Mouse (Mus musculus) embryonic facial prominence, embryonic 11.5 days (tissue): Measurements from ENCODE around the gene Kcnma1. TPM values are rescaled to one million over a fixed set of nuclear protein-coding genes. Genes with fewer than 3 reads are reported as not detected.
A peak's percentile ranks its signal among the peaks of the same experiment; 100 is the strongest.

Experiments used
- ATAC-seq: fragments of 200-750 bp; cut with Nextera tagmentation; replicated peaks from 2 replicates; pipeline ENCODE4 v1.8.0; 2017; ENCODE audit warnings: low read depth; ENCODE audit not compliant: insufficient number of reproducible peaks, low FRiP score, low TSS enrichment
- DNase-seq: peaks from one replicate; pipeline ENCODE4 v3.0.0-alpha.2; 2015; ENCODE audit warnings: low spot score
- H3K27ac ChIP-seq: fragments of 300-500 bp; sonication (generic); replicated peaks from 2 replicates; pipeline ENCODE4 v1.5.1; 2014; ENCODE audit warnings: mild to moderate bottlenecking, low read depth, low read length, control low read depth
- H3K27me3 ChIP-seq: fragments of 300-500 bp; sonication (generic); 2 replicates; pipeline ENCODE4 v1.6.1; 2014; ENCODE audit warnings: mild to moderate bottlenecking, low read length, moderate library complexity, mixed read lengths; ENCODE audit not compliant: control insufficient read depth, insufficient read depth
- H3K36me3 ChIP-seq: fragments of 300-500 bp; sonication (generic); replicated peaks from 2 replicates; pipeline ENCODE4 v1.6.1; 2014; ENCODE audit warnings: low read depth, mild to moderate bottlenecking, low read length, moderate library complexity, mixed read lengths; ENCODE audit not compliant: control insufficient read depth, insufficient read depth
- H3K4me1 ChIP-seq: fragments of 300-500 bp; sonication (generic); 2 replicates; pipeline ENCODE4 v1.6.1; 2014; ENCODE audit warnings: low read length, mixed read lengths; ENCODE audit not compliant: control insufficient read depth, insufficient read depth
- H3K4me2 ChIP-seq: fragments of 300-500 bp; sonication (generic); 2 replicates; pipeline ENCODE4 v1.6.1; 2014; ENCODE audit warnings: low read depth, mild to moderate bottlenecking, control low read depth, low read length, moderate library complexity
- H3K4me3 ChIP-seq: fragments of 300-500 bp; sonication (generic); 2 replicates; pipeline ENCODE4 v1.5.1; 2014; ENCODE audit warnings: low read depth, low read length, control low read depth
- H3K9ac ChIP-seq: fragments of 300-500 bp; sonication (generic); replicated peaks from 2 replicates; pipeline ENCODE4 v1.6.1; 2014; ENCODE audit warnings: mild to moderate bottlenecking, control low read depth, low read length
- H3K9me3 ChIP-seq: fragments of 300-500 bp; sonication (generic); replicated peaks from 2 replicates; pipeline ENCODE4 v1.6.1; 2016; ENCODE audit warnings: mild to moderate bottlenecking, low read length, inconsistent platforms, mixed read lengths; ENCODE audit not compliant: control insufficient read depth
- WGBS: fragments of 180-500 bp; shearing (Covaris S2); extraction: QIAGEN DNeasy Blood & Tissue Kit; methylation state at CpG from one replicate; pipeline ENCODE4 v1.1.7; 2014; 5-methylcytosine and 5-hydroxymethylcytosine counted together
- polyA plus RNA-seq: library from polyadenylated mRNA; unstranded; fragments of >200 nt; fragmentation: Nextera tagmentation; extraction: Ambion mirVana; gene quantifications from 2 replicates; pipeline ENCODE4 v1.2.1, GENCODE M21; 2014

The Kcnma1 gene
- polyA plus RNA-seq, 1 experiment from 2014 or later: 0.87 TPM

DNA sequence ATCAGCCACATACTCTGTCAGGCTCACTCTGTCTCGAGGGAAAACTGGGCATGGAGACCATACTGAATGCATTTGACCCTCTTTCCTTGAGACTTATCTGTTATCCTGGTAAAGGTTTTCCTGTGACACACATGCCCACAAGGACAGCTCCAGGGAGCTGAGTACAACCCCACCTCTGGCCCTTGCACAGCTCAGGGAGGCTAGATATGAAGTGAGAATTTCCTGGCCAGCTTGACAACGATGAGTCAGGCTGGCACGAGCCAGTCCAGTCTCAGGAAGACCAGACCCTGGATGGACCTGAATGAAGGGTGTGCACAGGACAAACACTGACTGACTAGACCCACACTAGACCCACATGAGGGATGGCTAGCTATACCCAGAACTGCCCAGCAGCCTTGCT is 222.2 kb downstream of the Kcnma1 start:
- no peaks in the 10 kb centered on the region for H3K27me3 ChIP-seq
- 64% methylated on average over 3 of the region's 3 CpGs for WGBS
- H3K36me3 ChIP-seq: no peaks in the 10 kb centered on the region
- H3K4me3 ChIP-seq: no peak overlapping the region
- H3K27ac ChIP-seq: no peak overlapping the region
- H3K9ac ChIP-seq: no peak overlapping the region
- ATAC-seq (no peak), DNase-seq (no peak)
- no peak overlapping the region for H3K4me2 ChIP-seq
- no peaks in the 10 kb centered on the region for H3K9me3 ChIP-seq
- no peaks in the 10 kb centered on the region for H3K4me1 ChIP-seq

DNA sequence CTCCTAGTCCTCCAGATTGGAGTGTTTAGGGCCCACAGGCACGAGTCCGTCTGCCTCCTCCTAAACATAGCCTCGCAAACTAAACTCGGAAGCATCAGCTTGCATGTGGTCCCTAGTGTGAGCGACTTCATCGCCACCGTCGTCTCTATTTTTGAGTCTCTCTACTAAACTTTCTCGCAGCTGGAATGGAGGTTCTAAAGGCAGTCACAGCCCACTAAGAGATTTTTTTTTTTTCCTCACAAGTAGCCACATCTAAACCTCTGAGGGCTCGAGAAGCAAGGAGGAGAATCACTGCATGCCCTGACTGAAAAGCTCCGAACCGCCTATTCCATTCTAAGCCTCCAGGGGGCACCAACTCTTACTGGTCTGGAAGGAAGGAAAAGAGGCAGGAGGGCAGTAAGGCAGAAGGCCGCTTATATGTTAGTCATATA is 223.0 kb downstream of the Kcnma1 start:
- Histone ChIP-seq H3K4me3 (no peak overlapping the region), H3K36me3 (no peaks in the 10 kb centered on the region), H3K27ac (no peak overlapping the region), H3K9ac (no peak overlapping the region), H3K27me3 (no peaks in the 10 kb centered on the region), H3K4me1 (no peaks in the 10 kb centered on the region), H3K4me2 (no peak overlapping the region), H3K9me3 (no peaks in the 10 kb centered on the region)
- DNase-seq (peak; percentile 82), ATAC-seq (no peak)
- WGBS: 47% methylated on average over 13 of the region's 13 CpGs

DNA sequence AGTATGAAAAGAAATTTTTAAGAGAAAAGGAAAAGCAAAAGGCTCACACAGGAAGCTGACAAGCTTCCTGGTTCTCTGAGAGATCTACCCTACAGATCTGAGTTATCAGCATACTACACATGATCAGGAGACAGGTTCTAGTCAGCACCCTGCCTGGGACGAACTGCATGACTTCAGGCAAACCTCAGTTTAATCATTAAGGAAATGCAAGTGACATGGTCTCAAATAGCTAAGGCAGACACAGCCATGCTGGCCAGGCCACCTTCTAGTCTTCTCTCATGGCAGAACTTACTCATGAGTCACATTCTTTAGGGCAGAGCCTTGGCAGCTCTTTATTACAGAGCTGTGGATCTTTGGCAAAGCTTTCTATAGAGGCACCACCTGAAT is 227.6 kb downstream of the Kcnma1 start:
- no peak for ATAC-seq
- H3K4me1 ChIP-seq: no peaks in the 10 kb centered on the region
- H3K9me3 ChIP-seq: no peaks in the 10 kb centered on the region
- H3K9ac ChIP-seq: no peak overlapping the region
- 59% methylated on average over 1 of the region's 1 CpGs for WGBS
- H3K27me3 ChIP-seq: no peaks in the 10 kb centered on the region
- no peak for DNase-seq
- H3K4me2 ChIP-seq: no peak overlapping the region
- no peak overlapping the region for H3K27ac ChIP-seq
- no peak overlapping the region for H3K4me3 ChIP-seq
- H3K36me3 ChIP-seq: no peaks in the 10 kb centered on the region

DNA sequence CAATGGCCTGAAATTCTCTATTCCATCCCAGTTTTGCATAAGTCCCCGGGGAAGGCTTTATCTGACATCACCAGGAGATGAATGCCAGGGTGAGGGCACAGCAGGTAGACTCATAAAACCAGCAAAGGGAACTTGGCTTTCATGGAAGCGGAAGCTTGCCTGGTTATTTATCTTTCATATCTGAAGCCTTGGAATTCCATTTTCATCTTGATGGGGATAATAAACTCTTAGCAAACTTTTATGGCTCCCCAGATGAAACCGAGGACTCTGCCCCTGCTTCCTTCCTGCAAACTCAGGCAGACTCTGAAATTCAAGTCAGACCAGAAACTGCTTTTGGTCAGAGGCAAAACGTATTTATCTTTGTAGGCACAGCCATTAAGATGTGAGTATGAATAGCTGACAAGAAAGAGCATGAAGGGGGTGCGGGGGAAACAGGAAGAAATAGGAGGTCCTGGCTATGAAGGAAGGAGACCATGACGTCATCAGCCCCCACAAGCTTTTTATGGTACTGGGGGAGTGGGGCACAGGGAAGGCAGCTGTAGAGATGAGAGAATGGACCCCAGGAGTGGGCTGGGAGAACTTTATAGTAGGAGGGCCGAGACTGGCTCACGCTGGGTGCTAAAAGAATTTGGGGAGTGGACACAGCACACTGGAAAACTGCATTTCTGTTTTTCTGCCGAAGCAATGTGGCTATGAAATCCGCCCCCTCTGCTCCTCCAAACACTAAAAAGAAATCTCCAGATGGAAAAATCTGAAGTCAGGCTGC is 228.2 kb downstream of the Kcnma1 start:
- WGBS: 73% methylated on average over 10 of the region's 10 CpGs
- ATAC-seq (no peak), DNase-seq (no peak)
- Histone ChIP-seq H3K9ac (no peak overlapping the region), H3K36me3 (no peaks in the 10 kb centered on the region), H3K27me3 (no peaks in the 10 kb centered on the region), H3K4me3 (no peak overlapping the region), H3K27ac (no peak overlapping the region), H3K4me1 (no peaks in the 10 kb centered on the region), H3K4me2 (no peak overlapping the region), H3K9me3 (no peaks in the 10 kb centered on the region)

GRCm38 (mm10) chr14:23782845-23783609 is 231.3 kb downstream of the Kcnma1 start:
- Histone ChIP-seq H3K4me3 (no peak overlapping the region), H3K27me3 (no peaks in the 10 kb centered on the region), H3K4me2 (no peak overlapping the region), H3K4me1 (no peaks in the 10 kb centered on the region), H3K27ac (no peak overlapping the region), H3K9ac (no peak overlapping the region), H3K36me3 (no peaks in the 10 kb centered on the region), H3K9me3 (no peaks in the 10 kb centered on the region)
- DNase-seq (no peak), ATAC-seq (no peak)
- 77% methylated on average over 8 of the region's 8 CpGs for WGBS

DNA sequence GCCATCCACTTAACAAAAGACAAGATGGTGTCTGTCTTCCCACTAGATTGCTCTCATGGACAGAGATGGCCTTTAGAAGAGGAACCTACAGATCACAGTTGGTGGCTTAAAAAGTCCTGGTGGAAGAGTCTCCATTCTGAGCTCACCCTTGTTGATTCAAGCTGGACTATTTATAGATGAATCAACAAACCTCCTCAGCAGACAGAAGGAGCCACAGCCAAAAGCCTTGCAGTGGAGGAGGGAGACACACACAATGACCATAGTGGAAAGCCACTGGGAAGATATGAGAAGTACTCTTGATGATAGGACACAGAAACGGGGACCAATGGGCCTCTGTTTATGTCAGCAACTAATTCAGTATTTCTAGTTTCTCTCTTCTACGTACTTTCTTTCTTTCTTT is 239.7 kb downstream of the Kcnma1 start:
- DNase-seq: no peak
- WGBS: 89% methylated on average over 2 of the region's 2 CpGs

DNA sequence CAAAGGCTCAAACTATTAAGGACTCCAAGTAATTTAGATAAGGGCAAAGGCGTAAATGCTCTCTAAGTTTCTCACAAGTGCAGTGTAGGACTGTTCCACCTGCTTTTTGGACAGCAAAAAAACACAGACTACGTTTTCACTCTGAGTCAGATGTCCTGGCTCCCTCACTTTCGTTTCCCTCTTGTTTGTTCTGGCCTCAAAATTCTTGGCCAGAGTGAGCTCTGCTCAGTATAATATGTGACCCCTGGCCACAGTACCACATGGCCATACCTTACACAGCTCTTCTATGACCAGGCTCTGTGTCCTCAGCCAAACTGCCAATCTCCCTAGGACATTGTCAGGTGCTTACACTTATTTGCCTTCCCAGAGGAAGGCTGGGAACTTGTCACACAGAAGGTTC is 241.6 kb downstream of the Kcnma1 start:
- Histone ChIP-seq H3K4me2 (no peak overlapping the region), H3K4me1 (no peaks in the 10 kb centered on the region), H3K9ac (no peak overlapping the region), H3K27ac (no peak overlapping the region), H3K9me3 (no peaks in the 10 kb centered on the region), H3K27me3 (no peaks in the 10 kb centered on the region), H3K36me3 (no peaks in the 10 kb centered on the region), H3K4me3 (no peak overlapping the region)
- ATAC-seq (no peak), DNase-seq (no peak)
- 79% methylated on average over 3 of the region's 3 CpGs for WGBS

More for the DNA sequence above, 239.7 kb downstream of the Kcnma1 start:
- Histone ChIP-seq H3K4me2 (no peak overlapping the region), H3K4me1 (no peaks in the 10 kb centered on the region), H3K36me3 (no peaks in the 10 kb centered on the region), H3K9me3 (no peaks in the 10 kb centered on the region), H3K9ac (no peak overlapping the region), H3K4me3 (no peak overlapping the region), H3K27ac (no peak overlapping the region), H3K27me3 (no peaks in the 10 kb centered on the region)
- no peak for ATAC-seq

- no peak for ATAC-seq
- Histone ChIP-seq H3K4me2 (no peak overlapping the region), H3K9me3 (no peaks in the 10 kb centered on the region), H3K36me3 (no peaks in the 10 kb centered on the region), H3K27me3 (no peaks in the 10 kb centered on the region), H3K9ac (no peak overlapping the region), H3K4me3 (no peak overlapping the region), H3K27ac (no peak overlapping the region), H3K4me1 (no peaks in the 10 kb centered on the region)
- no peak for DNase-seq
- 90% methylated on average over 1 of the region's 1 CpGs for WGBS
Observed at GRCm38 (mm10) chr14:23771794-23772193, 242.5 kb downstream of the Kcnma1 start.
